Mouse (Mus musculus) MEL (cell line): ENCODE data around the gene Plet1. TPM values are rescaled to one million over a fixed set of nuclear protein-coding genes. Genes with fewer than 3 reads are reported as not detected.
A peak's percentile ranks its signal among the peaks of the same experiment; 100 is the strongest.

Experiments used
- DNase-seq: peaks from one replicate; pipeline ENCODE4 v3.0.0; 2011; ENCODE audit warnings: low read depth, low spot score
- H3K27ac ChIP-seq: 2 replicates; pipeline ENCODE4 v1.5.1; 2012; ENCODE audit warnings: low read depth, mild to moderate bottlenecking, control low read depth, low read length, moderate library complexity; ENCODE audit not compliant: control insufficient read depth
- H3K27me3 ChIP-seq, 2 experiments: fragments of 150-350 bp in 1 of 2; sonication (generic) in 1 of 2; 2 replicates each; pipeline ENCODE4 v1.6.1; 2012; ENCODE audit warnings: low read length in 2 of 2, mild to moderate bottlenecking in 2 of 2, improper control_type of control experiment in 1 of 2, moderate library complexity in 1 of 2; ENCODE audit not compliant: insufficient read depth in 2 of 2, control insufficient read depth in 1 of 2
- H3K36me3 ChIP-seq, 2 experiments: 2 replicates each; pipeline ENCODE4 v1.6.1; 2012 to 2014; ENCODE audit warnings: low read length in 2 of 2, improper control_type of control experiment in 1 of 2, inconsistent platforms in 1 of 2, mild to moderate bottlenecking in 1 of 2; ENCODE audit not compliant: insufficient read depth in 2 of 2, control insufficient read depth in 1 of 2
- H3K4me1 ChIP-seq, 2 experiments: fragments of 150-350 bp in 1 of 2; sonication (generic) in 1 of 2; 2 replicates each; pipeline ENCODE4 v1.6.1; 2012; ENCODE audit warnings: low read length in 2 of 2, improper control_type of control experiment in 1 of 2, mild to moderate bottlenecking in 1 of 2; ENCODE audit not compliant: insufficient read depth in 2 of 2, control insufficient read depth in 1 of 2
- H3K4me3 ChIP-seq, 2 experiments: fragments of 150-350 bp in 1 of 2; sonication (generic) in 1 of 2; 2 replicates each; pipeline ENCODE4 v1.5.1; 2012; ENCODE audit warnings: low read depth in 2 of 2, low read length in 2 of 2, mild to moderate bottlenecking in 2 of 2, moderate library complexity in 2 of 2, control low read depth in 1 of 2, improper control_type of control experiment in 1 of 2; ENCODE audit not compliant: control insufficient read depth in 1 of 2, insufficient read depth in 1 of 2
- H3K79me2 ChIP-seq: 2 replicates; pipeline ENCODE4 v1.6.1; 2012; ENCODE audit warnings: mild to moderate bottlenecking, low read length, moderate library complexity; ENCODE audit not compliant: control insufficient read depth, poor library complexity, insufficient read depth
- H3K9ac ChIP-seq: 2 replicates; pipeline ENCODE4 v1.6.1; 2012; ENCODE audit warnings: low read depth, mild to moderate bottlenecking, control low read depth, low read length, moderate library complexity; ENCODE audit not compliant: control insufficient read depth, poor library complexity, severe bottlenecking
- H3K9me3 ChIP-seq: fragments of 150-350 bp; sonication (generic); replicated peaks from 2 replicates; pipeline ENCODE4 v1.6.1; 2012; ENCODE audit warnings: mild to moderate bottlenecking, low read length, improper control_type of control experiment, moderate library complexity; ENCODE audit not compliant: insufficient read depth
- CHD1 ChIP-seq: IDR thresholded peaks from 2 replicates; pipeline ENCODE4 v1.6.1; 2012; ENCODE audit warnings: low read depth, mild to moderate bottlenecking, inconsistent platforms, low read length, improper control_type of control experiment
- CTCF ChIP-seq, 3 experiments: IDR thresholded peaks in 2 of 3; conservative IDR thresholded peaks in 1 of 3; 2 replicates each; pipeline ENCODE4 v1.5.1; 2011 to 2012; ENCODE audit warnings: low read length in 3 of 3, low read depth in 2 of 3, mild to moderate bottlenecking in 2 of 3, improper control_type of control experiment in 1 of 3, inconsistent platforms in 1 of 3, mixed read lengths in 1 of 3, moderate library complexity in 1 of 3; ENCODE audit not compliant: control insufficient read depth in 1 of 3, insufficient read depth in 1 of 3, poor library complexity in 1 of 3, severe bottlenecking in 1 of 3
- E2F4 ChIP-seq: IDR thresholded peaks from 2 replicates; pipeline ENCODE4 v1.6.1; 2011; ENCODE audit warnings: low read depth, low read length, improper control_type of control experiment, borderline replicate concordance
- ELF1 ChIP-seq: IDR thresholded peaks from 2 replicates; pipeline ENCODE4 v1.6.1; 2014; ENCODE audit warnings: low read depth, mild to moderate bottlenecking, inconsistent platforms, low read length, improper control_type of control experiment, moderate library complexity
- ETS1 ChIP-seq: IDR thresholded peaks from 2 replicates; pipeline ENCODE4 v1.6.1; 2012; ENCODE audit warnings: low read depth, mild to moderate bottlenecking, inconsistent platforms, low read length, improper control_type of control experiment, moderate library complexity
- GABPA ChIP-seq: IDR thresholded peaks from 2 replicates; pipeline ENCODE4 v1.6.1; 2012; ENCODE audit warnings: low read depth, mild to moderate bottlenecking, inconsistent platforms, low read length, improper control_type of control experiment, moderate library complexity
- HCFC1 ChIP-seq: IDR thresholded peaks from 2 replicates; pipeline ENCODE4 v1.6.1; 2012; ENCODE audit warnings: low read depth, mild to moderate bottlenecking, inconsistent platforms, low read length, improper control_type of control experiment, moderate library complexity
- JUND ChIP-seq: IDR thresholded peaks from 2 replicates; pipeline ENCODE4 v1.6.1; 2011; ENCODE audit warnings: low read depth, mild to moderate bottlenecking, improper control_type of control experiment, low read length
- MAFK ChIP-seq: IDR thresholded peaks from 2 replicates; pipeline ENCODE4 v1.6.1; 2011; ENCODE audit warnings: low read depth, mild to moderate bottlenecking, low read length, improper control_type of control experiment, borderline replicate concordance
- MEF2A ChIP-seq: IDR thresholded peaks from 2 replicates; pipeline ENCODE4 v1.6.1; 2014; ENCODE audit warnings: low read depth, mild to moderate bottlenecking, inconsistent platforms, low read length, improper control_type of control experiment; ENCODE audit not compliant: poor library complexity, insufficient replicate concordance, severe bottlenecking; ENCODE audit errors: extremely low read depth
- MYC ChIP-seq: IDR thresholded peaks from 2 replicates; pipeline ENCODE4 v1.6.1; 2011; ENCODE audit warnings: low read depth, mild to moderate bottlenecking, low read length, improper control_type of control experiment, moderate library complexity
- NELFE ChIP-seq: IDR thresholded peaks from 2 replicates; pipeline ENCODE4 v1.6.1; 2011; ENCODE audit warnings: low read depth, low read length, improper control_type of control experiment
- POLR2A ChIP-seq, 2 experiments: IDR thresholded peaks; 2 replicates each; pipeline ENCODE4 v1.6.1; 2011 to 2012; ENCODE audit warnings: low read length in 2 of 2, mild to moderate bottlenecking in 2 of 2, control low read depth in 1 of 2, improper control_type of control experiment in 1 of 2, low read depth in 1 of 2, moderate library complexity in 1 of 2; ENCODE audit not compliant: control insufficient read depth in 1 of 2, insufficient read depth in 1 of 2, poor library complexity in 1 of 2
- RCOR1 ChIP-seq: IDR thresholded peaks from 2 replicates; pipeline ENCODE4 v1.6.1; 2012; ENCODE audit warnings: low read depth, mild to moderate bottlenecking, inconsistent platforms, low read length, improper control_type of control experiment
- SMC3 ChIP-seq: IDR thresholded peaks from 2 replicates; pipeline ENCODE4 v1.6.1; 2011; ENCODE audit warnings: low read depth, low read length, improper control_type of control experiment
- TAL1 ChIP-seq: IDR thresholded peaks from 2 replicates; pipeline ENCODE4 v1.6.1; 2012; ENCODE audit warnings: mild to moderate bottlenecking, inconsistent platforms, low read length, moderate library complexity, mixed read lengths
- TCF12 ChIP-seq: IDR thresholded peaks from 2 replicates; pipeline ENCODE4 v1.6.1; 2014; ENCODE audit warnings: low read depth, mild to moderate bottlenecking, inconsistent platforms, low read length, improper control_type of control experiment, moderate library complexity
- UBTF ChIP-seq: IDR thresholded peaks from 2 replicates; pipeline ENCODE4 v1.6.1; 2012; ENCODE audit warnings: low read depth, mild to moderate bottlenecking, inconsistent platforms, low read length, improper control_type of control experiment, moderate library complexity, borderline replicate concordance; ENCODE audit not compliant: insufficient read depth
- USF1 ChIP-seq: IDR thresholded peaks from 2 replicates; pipeline ENCODE4 v1.6.1; 2014; ENCODE audit warnings: low read depth, mild to moderate bottlenecking, inconsistent platforms, low read length, improper control_type of control experiment, moderate library complexity
- ZC3H11A ChIP-seq: IDR thresholded peaks from 2 replicates; pipeline ENCODE4 v1.6.1; 2012; ENCODE audit warnings: low read depth, mild to moderate bottlenecking, inconsistent platforms, low read length, improper control_type of control experiment
- ZKSCAN1 ChIP-seq: IDR thresholded peaks from 2 replicates; pipeline ENCODE4 v1.6.1; 2012; ENCODE audit warnings: low read depth, mild to moderate bottlenecking, inconsistent platforms, low read length, improper control_type of control experiment, moderate library complexity
- ZMIZ1 ChIP-seq: IDR thresholded peaks from 2 replicates; pipeline ENCODE4 v1.6.1; 2012; ENCODE audit warnings: low read depth, mild to moderate bottlenecking, inconsistent platforms, low read length, improper control_type of control experiment, moderate library complexity
- ZNF384 ChIP-seq: IDR thresholded peaks from 2 replicates; pipeline ENCODE4 v1.6.1; 2012; ENCODE audit warnings: low read depth, mild to moderate bottlenecking, inconsistent platforms, low read length, improper control_type of control experiment
- polyA plus RNA-seq, 2 experiments: library from polyadenylated mRNA; stranded (reverse) in 1 of 2; unstranded in 1 of 2; fragments of >175 nt in 1 of 2; fragments of >200 nt in 1 of 2; gene quantifications; 2 replicates each; pipeline versions ENCODE4 v1.2.1 to v1.2.4; 2012; ENCODE audit warnings: low replicate concordance in 2 of 2, low read depth in 1 of 2; ENCODE audit not compliant: insufficient read length in 2 of 2, insufficient read depth in 1 of 2, missing spikeins in 1 of 2
- total RNA-seq: library from RNA; depleted of rRNA; stranded (reverse); fragments of 300-350 nt; gene quantifications from 2 replicates; pipeline ENCODE4 v1.2.3, GENCODE M21; 2012

The Plet1 gene
- total and polyA plus RNA-seq, 3 experiments = 0.12 to 0.81 TPM; not detected in 1

- no peaks in the 10 kb centered on the region for H3K27me3 ChIP-seq
- TF ChIP-seq CHD1 = no peak
- TF ChIP-seq ZNF384 = peak; percentile 43
- H3K79me2 ChIP-seq = no peaks in the 10 kb centered on the region
- no peaks in the 10 kb centered on the region for H3K9me3 ChIP-seq
- no peak for DNase-seq
- no peak overlapping the region for H3K9ac ChIP-seq
- H3K36me3 ChIP-seq = peaks cover 0 to 8% of the 10 kb centered on the region in 2 experiments; a peak in 2 of 4 replicates
- no peak overlapping the region for H3K4me3 ChIP-seq
- H3K4me1 ChIP-seq = peaks cover 2 to 31% of the 10 kb centered on the region in 2 experiments; a peak in 3 of 4 replicates
- no peak overlapping the region for H3K27ac ChIP-seq
These were observed 5.5 kb downstream of the Plet1 start for GRCm38 (mm10) chr9:50499781-50500180.

- Histone ChIP-seq H3K27ac (no peak overlapping the region), H3K4me3 (peak overlapping the region; percentile 59 to 72), H3K9me3 (no peaks in the 10 kb centered on the region), H3K9ac (peak overlapping the region; percentile 55), H3K79me2 (no peaks in the 10 kb centered on the region)
- TF ChIP-seq RCOR1 (no peak), UBTF (no peak), TAL1 (no peak), ZC3H11A (no peak), HCFC1 (no peak), MAFK (no peak), MEF2A (no peak), JUND (no peak), USF1 (no peak), ZKSCAN1 (no peak), ZNF384 (no peak)
- TF ChIP-seq, all 39 proteins: peak for 0
- no peak for DNase-seq
- peaks cover 0 to 5% of the 10 kb centered on the region in 2 experiments; a peak in 2 of 4 replicates for H3K36me3 ChIP-seq
- peaks cover 2 to 28% of the 10 kb centered on the region in 2 experiments; a peak in 3 of 4 replicates for H3K4me1 ChIP-seq
- no peaks in the 10 kb centered on the region for H3K27me3 ChIP-seq
These were observed 6.2 kb downstream of the Plet1 start for GRCm38 (mm10) chr9:50500467-50500973.

- Histone ChIP-seq H3K79me2 (no peaks in the 10 kb centered on the region), H3K36me3 (peaks cover 0 to 3% of the 10 kb centered on the region in 2 experiments; a peak in 1 of 4 replicates), H3K27ac (peak overlapping the region; percentile 33; the same call in 1 of the 2 replicates), H3K9ac (peak overlapping the region; percentile 55), H3K27me3 (no peaks in the 10 kb centered on the region), H3K9me3 (no peaks in the 10 kb centered on the region), H3K4me3 (peak overlapping the region; percentile 59 to 72), H3K4me1 (peaks cover 2 to 24% of the 10 kb centered on the region in 2 experiments; a peak in 3 of 4 replicates)
- peak; percentile 93 for DNase-seq
- no peak for TF ChIP-seq GABPA
- TF ChIP-seq MEF2A = no peak
- no peak for TF ChIP-seq TCF12
- no peak for TF ChIP-seq MYC
- TF ChIP-seq ELF1 = no peak
- TF ChIP-seq SMC3 = no peak
- no peak for TF ChIP-seq E2F4
- no peak for TF ChIP-seq ETS1
- no peak for TF ChIP-seq MAFK
- TF ChIP-seq POLR2A (IDR thresholded peaks at IDR 0.05; ENCODE audit: control insufficient read depth in 1 of 2, insufficient read depth in 1 of 2, low read depth in 1 of 2, low read length in 2 of 2, poor library complexity in 1 of 2) = peak; percentile 53 to 75; a peak in 3 of 4 replicates
- TF ChIP-seq ZC3H11A = no peak
- TF ChIP-seq CTCF (IDR thresholded peaks at IDR 0.05 in 2 of 3, conservative IDR thresholded peaks at IDR 0.05 in 1 of 3; ENCODE audit: control insufficient read depth in 1 of 3, insufficient read depth in 1 of 3, low read depth in 2 of 3, low read length in 3 of 3, poor library complexity in 1 of 3, severe bottlenecking in 1 of 3) = no peak
- peak; percentile 46; the same call in 1 of the 2 replicates for TF ChIP-seq NELFE
- 0 out of 2 replicates have a peak, but pooled peaks have one; percentile 47 for TF ChIP-seq ZMIZ1
- TF ChIP-seq HCFC1 = no peak
- no peak for TF ChIP-seq UBTF
These were observed 6.7 kb downstream of the Plet1 start for GRCm38 (mm10) chr9:50500974-50501501.
